Mouse (Mus musculus) neural tube, embryonic 13.5 days (tissue): ENCODE data around the gene Cyp4f17. TPM values are rescaled to one million over a fixed set of nuclear protein-coding genes. Genes with fewer than 3 reads are reported as not detected.
"Not testable (repeated sequence)": the region's sequence is repeated elsewhere in the genome, so short reads cannot be mapped to it uniquely, and the experiment has no call there.

ENCODE experiments used
- ATAC-seq: fragments of 200-750 bp; cut with Nextera tagmentation; 2 replicates; pipeline ENCODE4 v1.8.0; 2017; ENCODE audit warnings: low read depth, mild to moderate bottlenecking, moderate TSS enrichment, moderate library complexity
- H3K27ac ChIP-seq: fragments of 300-500 bp; sonication (generic); replicated peaks from 2 replicates; pipeline ENCODE4 v1.5.1; 2015; ENCODE audit warnings: moderate library complexity, mild to moderate bottlenecking, inconsistent platforms
- H3K27me3 ChIP-seq: fragments of 300-500 bp; sonication (generic); 2 replicates; pipeline ENCODE4 v1.6.1; 2015; ENCODE audit warnings: mild to moderate bottlenecking, inconsistent platforms
- H3K36me3 ChIP-seq: fragments of 300-500 bp; sonication (generic); 2 replicates; pipeline ENCODE4 v1.6.1; 2015; ENCODE audit warnings: mild to moderate bottlenecking, inconsistent platforms
- H3K4me1 ChIP-seq: fragments of 300-500 bp; sonication (generic); replicated peaks from 2 replicates; pipeline ENCODE4 v1.6.1; 2015; ENCODE audit warnings: inconsistent platforms
- H3K4me2 ChIP-seq: fragments of 300-500 bp; sonication (generic); 2 replicates; pipeline ENCODE4 v1.6.1; 2015; ENCODE audit warnings: inconsistent platforms, mild to moderate bottlenecking, moderate library complexity
- H3K4me3 ChIP-seq: fragments of 300-500 bp; sonication (generic); 2 replicates; pipeline ENCODE4 v1.5.1; 2015; ENCODE audit warnings: mild to moderate bottlenecking, inconsistent platforms
- H3K9ac ChIP-seq: fragments of 300-500 bp; sonication (generic); 2 replicates; pipeline ENCODE4 v1.6.1; 2015; ENCODE audit warnings: moderate library complexity, mild to moderate bottlenecking, inconsistent platforms
- H3K9me3 ChIP-seq: fragments of 300-500 bp; sonication (generic); 2 replicates; pipeline ENCODE4 v1.6.1; 2016; ENCODE audit warnings: inconsistent platforms
- WGBS: fragments of 180-500 bp; shearing (Covaris S2); methylation state at CpG from one replicate; pipeline ENCODE4 v1.1.7; 2015; 5-methylcytosine and 5-hydroxymethylcytosine counted together
- polyA plus RNA-seq: library from polyadenylated mRNA; unstranded; fragments of >200 nt; fragmentation: Nextera tagmentation; extraction: Ambion mirVana; gene quantifications from 2 replicates; pipeline ENCODE4 v1.2.1, GENCODE M21; 2015

Gene Cyp4f17
- polyA plus RNA-seq, 1 experiment from 2014 or later: 11.5 TPM

DNA sequence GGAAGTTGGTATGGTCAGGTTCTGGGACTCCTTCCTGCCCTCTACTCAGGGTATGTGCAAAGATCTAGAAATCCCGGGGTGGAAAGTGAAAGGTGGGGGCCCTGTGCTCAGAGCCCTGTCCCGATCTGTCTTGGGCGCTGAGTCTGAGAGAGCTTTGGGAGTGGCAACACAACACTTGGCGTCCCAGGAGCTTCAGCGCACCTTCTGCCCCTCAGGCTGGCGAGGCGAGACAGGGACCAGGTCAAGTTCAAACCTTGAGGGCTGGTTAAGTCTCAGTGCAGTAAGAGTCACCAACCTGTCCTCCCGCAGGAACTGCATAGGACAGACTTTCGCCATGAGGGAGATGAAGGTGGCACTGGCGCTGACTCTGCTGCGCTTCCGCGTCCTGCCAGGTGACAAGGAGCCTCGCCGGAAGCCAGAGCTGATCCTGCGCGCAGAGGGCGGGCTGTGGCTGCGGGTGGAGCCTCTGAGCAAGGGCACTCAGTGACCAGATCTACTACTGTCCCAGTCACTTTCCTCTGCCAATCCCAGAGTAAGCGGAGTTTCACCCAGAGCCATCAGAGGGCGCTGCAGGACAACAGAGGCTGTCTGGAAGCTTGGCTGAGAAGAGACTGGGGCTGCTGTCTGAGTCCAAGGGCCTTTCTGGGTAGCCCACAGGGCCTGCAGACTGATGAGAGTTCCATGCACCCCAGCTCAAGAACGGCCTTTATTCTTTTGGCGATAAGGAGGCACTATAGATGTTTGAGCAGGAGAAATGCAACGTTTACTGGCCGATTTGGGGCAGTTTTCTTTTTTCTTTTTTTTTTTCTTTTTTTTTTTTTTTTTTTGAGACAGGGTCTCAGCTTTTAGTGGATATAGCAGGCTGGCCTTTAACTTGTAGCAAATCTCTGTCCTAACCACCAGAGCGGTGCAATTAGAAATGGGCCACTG, 22.8 kb downstream of the Cyp4f17 start:
- peak; percentile 75 for ATAC-seq
- H3K36me3 ChIP-seq: peaks cover 25% of the 10 kb centered on the region
- H3K9ac ChIP-seq: peak overlapping the region; percentile 48
- H3K4me1 ChIP-seq: peaks cover 6% of the 10 kb centered on the region; the same call in 1 of the 2 replicates
- no peak overlapping the region for H3K27ac ChIP-seq
- no peaks in the 10 kb centered on the region for H3K27me3 ChIP-seq
- H3K9me3 ChIP-seq: no peaks in the 10 kb centered on the region
- 17% methylated on average over 26 of the region's 26 CpGs for WGBS
- H3K4me3 ChIP-seq: peak overlapping the region; percentile 21
- H3K4me2 ChIP-seq: peak overlapping the region; percentile 47

DNA sequence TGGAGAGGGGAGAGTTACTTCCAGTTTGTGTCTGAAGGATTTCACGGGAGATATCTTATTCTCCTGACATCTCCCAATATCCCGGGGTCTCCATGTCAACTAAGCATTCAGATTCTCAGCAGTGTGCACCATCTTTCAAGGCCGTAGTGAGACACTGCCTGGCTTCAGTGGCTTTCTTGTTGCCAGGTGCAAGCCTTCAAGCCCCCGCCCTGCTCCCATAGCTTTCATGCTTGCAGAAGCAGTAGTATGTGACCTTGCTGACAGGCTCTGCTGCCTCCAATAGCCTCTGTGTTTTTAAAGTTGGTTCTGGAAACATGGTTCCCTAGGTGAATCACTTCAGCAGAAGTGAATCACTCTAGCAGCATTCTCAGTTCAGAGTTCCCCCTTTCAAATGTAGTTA, 26.5 kb downstream of the Cyp4f17 start:
- H3K4me1 ChIP-seq: peaks cover 15% of the 10 kb centered on the region
- not testable (repeated sequence) for H3K9ac ChIP-seq, H3K27ac ChIP-seq, H3K4me3 ChIP-seq, ATAC-seq, H3K4me2 ChIP-seq, H3K27me3 ChIP-seq, H3K9me3 ChIP-seq, H3K36me3 ChIP-seq
- 34% methylated on average over 4 of the region's 4 CpGs for WGBS

DNA sequence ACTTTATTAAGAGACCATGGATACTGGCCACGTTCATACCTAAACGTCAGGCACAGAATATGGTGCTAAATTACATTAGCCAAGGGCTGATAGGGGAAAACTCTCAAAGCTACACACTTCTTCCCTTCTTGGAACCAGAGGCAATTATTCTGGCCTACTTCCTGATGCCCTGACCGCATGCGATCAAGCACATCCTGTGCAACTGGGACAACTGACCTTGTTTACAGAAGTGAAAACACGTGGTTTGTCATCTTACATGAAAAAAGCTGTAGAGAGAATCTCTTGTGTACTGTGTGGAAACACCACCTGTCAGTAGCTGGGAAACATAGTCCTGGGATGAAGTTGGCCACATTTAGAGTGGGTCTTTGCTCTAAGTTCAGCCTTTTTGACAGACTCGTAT, 28.2 kb downstream of the Cyp4f17 start:
- Histone ChIP-seq H3K4me2 (no peak overlapping the region), H3K4me1 (peaks cover 11% of the 10 kb centered on the region), H3K36me3 (no peaks in the 10 kb centered on the region), H3K9me3 (no peaks in the 10 kb centered on the region), H3K9ac (no peak overlapping the region), H3K27ac (no peak overlapping the region), H3K4me3 (no peak overlapping the region), H3K27me3 (no peaks in the 10 kb centered on the region)
- WGBS: 81% methylated on average over 6 of the region's 6 CpGs
- no peak for ATAC-seq

DNA sequence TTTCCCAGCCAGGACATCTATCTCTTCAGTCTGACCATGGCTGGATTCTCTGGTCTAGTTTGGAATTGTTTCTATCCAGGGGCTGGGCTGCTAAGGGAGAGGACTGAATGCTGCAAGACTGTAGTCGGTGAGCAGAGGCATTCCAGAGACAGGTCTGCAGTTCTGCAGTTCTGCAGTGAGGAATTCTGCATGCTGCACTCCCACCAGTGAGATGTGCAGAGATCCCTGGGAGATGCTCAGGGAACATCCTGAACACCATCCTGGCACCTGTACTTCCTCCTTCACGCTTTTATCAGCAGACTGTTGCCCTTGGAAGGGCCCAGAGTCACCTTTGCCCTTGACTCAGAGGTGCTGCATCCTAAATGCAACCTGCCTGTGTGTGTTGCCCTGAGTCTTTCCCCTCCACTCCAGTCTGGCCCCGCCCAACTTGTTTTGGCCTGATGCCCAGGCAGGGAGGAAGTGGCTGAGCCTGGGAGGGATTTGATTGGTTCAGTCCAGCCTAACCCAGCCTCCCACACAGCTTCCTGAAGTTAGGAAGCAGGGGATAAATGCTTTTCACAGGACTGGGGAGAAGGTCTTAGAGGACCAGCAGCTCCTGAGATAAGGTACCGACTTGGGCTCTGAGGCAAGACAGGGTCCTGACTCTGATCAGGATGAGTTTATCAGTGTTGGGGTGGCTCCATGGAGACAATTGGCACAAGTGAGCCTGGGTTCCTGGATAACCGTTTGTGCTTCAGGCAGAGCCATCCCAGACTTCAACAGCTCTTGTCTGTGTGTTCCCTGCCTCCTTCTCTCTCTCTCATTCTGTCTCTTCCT, 30.4 kb downstream of the Cyp4f17 start, which contains the start of gene Cyp4f16:
Gene Cyp4f16, plus strand, starts transcription at position 508 of the 816 bp plus-strand sequence.
- H3K27ac ChIP-seq: 0 out of 2 replicates have a peak within 1 kb of the TSS, but pooled peaks have one; percentile 10

GRCm38 (mm10) chr17:32536867-32537250, 31.0 kb downstream of the Cyp4f17 start:
- ATAC-seq: no peak
- no peaks in the 10 kb centered on the region for H3K27me3 ChIP-seq
- H3K9ac ChIP-seq: peak overlapping the region; percentile 61
- peak overlapping the region; percentile 42 for H3K4me3 ChIP-seq
- 70% methylated on average over 5 of the region's 5 CpGs for WGBS
- H3K36me3 ChIP-seq: no peaks in the 10 kb centered on the region
- 0 out of 2 replicates have a peak overlapping the region, but pooled peaks have one; percentile 10 for H3K27ac ChIP-seq
- no peaks in the 10 kb centered on the region for H3K9me3 ChIP-seq
- H3K4me2 ChIP-seq: peak overlapping the region; percentile 54
- peaks cover 11% of the 10 kb centered on the region for H3K4me1 ChIP-seq

More for the DNA sequence above, 30.4 kb downstream of the Cyp4f17 start, which contains the start of gene Cyp4f16:
- WGBS: 16% methylated on average over 5 of the region's 5 CpGs
- Histone ChIP-seq H3K9ac (peak within 1 kb of the TSS; percentile 61), H3K4me3 (peak within 1 kb of the TSS; percentile 42), H3K4me1 (peaks cover 11% of the 10 kb centered on the region), H3K4me2 (peak within 1 kb of the TSS; percentile 54)
- ATAC-seq: peak; percentile 91
- H3K9me3 ChIP-seq, H3K27me3 ChIP-seq, H3K36me3 ChIP-seq: not testable (repeated sequence)

DNA sequence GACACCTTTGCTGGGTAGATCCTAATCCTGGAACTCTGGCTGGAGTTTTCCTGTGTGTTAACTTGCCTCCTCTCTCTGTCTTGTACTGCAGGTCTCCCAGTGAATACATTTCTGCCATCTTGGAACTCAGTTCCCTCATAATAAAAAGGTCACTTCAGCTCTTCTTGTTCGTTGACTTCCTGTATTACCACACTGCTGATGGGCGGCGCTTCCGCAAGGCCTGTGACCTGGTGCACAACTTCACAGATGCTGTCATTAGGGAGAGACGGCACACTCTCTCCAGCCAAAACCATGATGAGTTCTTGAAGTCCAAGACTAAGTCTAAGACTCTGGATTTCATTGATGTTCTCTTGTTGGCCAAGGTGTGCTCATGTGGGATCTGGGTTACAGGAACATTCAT, 38.9 kb downstream of the Cyp4f17 start:
- not testable (repeated sequence) for ATAC-seq
- WGBS: 94% methylated on average over 5 of the region's 5 CpGs

DNA sequence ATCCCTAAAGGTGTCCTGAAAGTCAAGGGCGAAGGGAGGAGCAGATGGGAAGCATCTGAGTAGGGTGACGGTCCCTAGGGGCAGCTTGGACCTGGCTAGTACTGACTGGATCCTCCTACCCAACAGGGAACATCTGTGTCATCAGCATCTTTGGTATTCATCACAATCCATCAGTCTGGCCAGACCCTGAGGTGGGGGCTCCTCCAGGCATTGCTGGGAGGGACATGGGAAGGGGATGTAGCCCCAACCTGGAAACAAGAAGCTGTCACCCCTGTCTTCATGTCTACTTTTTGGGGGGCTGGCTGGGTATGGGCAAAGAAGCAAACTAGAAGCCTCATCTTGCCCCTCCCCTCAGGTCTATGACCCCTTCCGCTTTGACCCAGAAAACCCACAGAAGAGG, 44.5 kb downstream of the Cyp4f17 start:
- H3K4me1 ChIP-seq: peaks cover 13% of the 10 kb centered on the region
- H3K36me3 ChIP-seq, H3K27ac ChIP-seq, H3K9me3 ChIP-seq, H3K27me3 ChIP-seq: not testable (repeated sequence)
- H3K4me2 ChIP-seq: peak overlapping the region; percentile 58
- H3K4me3 ChIP-seq: peak overlapping the region; percentile 37
- 80% methylated on average over 3 of the region's 3 CpGs for WGBS
- ATAC-seq: peak; percentile 46
- H3K9ac ChIP-seq: peak overlapping the region; percentile 69

More for the DNA sequence above, 38.9 kb downstream of the Cyp4f17 start:
- H3K4me1 ChIP-seq, H3K27ac ChIP-seq, H3K9ac ChIP-seq, H3K27me3 ChIP-seq, H3K9me3 ChIP-seq, H3K4me2 ChIP-seq, H3K4me3 ChIP-seq: not testable (repeated sequence)
- peaks cover 21% of the 10 kb centered on the region; the same call in 1 of the 2 replicates for H3K36me3 ChIP-seq

- peak overlapping the region; percentile 69 for H3K9ac ChIP-seq
- H3K36me3 ChIP-seq: no peaks in the 10 kb centered on the region
- H3K4me3 ChIP-seq: peak overlapping the region; percentile 37
- no peaks in the 10 kb centered on the region for H3K27me3 ChIP-seq
- WGBS: 12% methylated on average over 20 of the region's 20 CpGs
- peak overlapping the region; percentile 38; the same call in 1 of the 2 replicates for H3K27ac ChIP-seq
- H3K9me3 ChIP-seq: no peaks in the 10 kb centered on the region
- peak; percentile 95 for ATAC-seq
- peaks cover 13% of the 10 kb centered on the region for H3K4me1 ChIP-seq
- peak overlapping the region; percentile 58 for H3K4me2 ChIP-seq
Observed at GRCm38 (mm10) chr17:32550900-32551770, 45.3 kb downstream of the Cyp4f17 start.

- H3K27me3 ChIP-seq, H3K4me3 ChIP-seq, H3K9ac ChIP-seq, H3K4me2 ChIP-seq, H3K36me3 ChIP-seq, H3K9me3 ChIP-seq, ATAC-seq, H3K27ac ChIP-seq: not testable (repeated sequence)
- peaks cover 13% of the 10 kb centered on the region for H3K4me1 ChIP-seq
- 50% methylated on average over 1 of the region's 1 CpGs for WGBS
Observed at GRCm38 (mm10) chr17:32553016-32553415, 47.2 kb downstream of the Cyp4f17 start.

DNA sequence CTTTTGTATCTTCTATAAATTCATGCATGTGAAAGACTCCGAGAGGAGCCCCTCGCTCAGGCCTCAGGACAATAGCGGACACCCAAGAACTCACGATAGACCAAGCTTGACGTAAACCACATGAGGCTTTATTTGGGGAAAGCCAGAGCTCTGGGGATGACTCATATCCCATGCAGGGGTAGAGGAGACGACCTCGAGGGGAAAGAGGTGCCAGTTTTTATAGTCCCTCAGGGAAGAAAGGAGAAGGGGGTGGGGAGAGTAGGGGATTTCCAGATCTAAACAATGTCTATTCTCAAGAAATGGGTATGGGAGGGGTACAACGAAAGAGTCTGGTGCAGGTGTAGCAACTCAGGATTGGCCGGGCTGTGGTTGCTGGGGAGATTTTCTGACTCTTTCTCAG, 48.5 kb downstream of the Cyp4f17 start:
- H3K4me3 ChIP-seq, H3K4me2 ChIP-seq, H3K9me3 ChIP-seq, H3K36me3 ChIP-seq, ATAC-seq, H3K9ac ChIP-seq, H3K27me3 ChIP-seq, H3K27ac ChIP-seq: not testable (repeated sequence)
- H3K4me1 ChIP-seq: peaks cover 13% of the 10 kb centered on the region
- WGBS: 79% methylated on average over 9 of the region's 9 CpGs

- not testable (repeated sequence) for H3K4me1 ChIP-seq, H3K27me3 ChIP-seq, H3K4me2 ChIP-seq, H3K27ac ChIP-seq, H3K9ac ChIP-seq, H3K9me3 ChIP-seq, H3K36me3 ChIP-seq, H3K4me3 ChIP-seq, ATAC-seq
- WGBS: 81% methylated on average over 2 of the region's 2 CpGs
Observed at GRCm38 (mm10) chr17:32563301-32563700, 57.5 kb downstream of the Cyp4f17 start.
